Mouse (Mus musculus): ENCODE data around the gene Atf7. TPM values are rescaled to one million over a fixed set of nuclear protein-coding genes. Genes with fewer than 3 reads are reported as not detected.
"Not testable (repeated sequence)": the region's sequence is repeated elsewhere in the genome, so short reads cannot be mapped to it uniquely, and the experiment has no call there.

Atf7 gene
- total RNA-seq, 2 experiments from 2014 or later = 34.2 to 50.8 TPM

- DNase-seq (ENCODE audit: extremely low spot score in 1 of 2, low spot score in 1 of 2) = no peak
Measured at GRCm38 (mm10) chr15:102622536-102622935, 2.7 kb downstream of the Atf7 start.

GRCm38 (mm10) chr15:102620765-102621164 lies 4.5 kb downstream of the Atf7 start:
- no peak for DNase-seq (ENCODE audit: extremely low spot score in 1 of 2, low spot score in 1 of 2)

DNA sequence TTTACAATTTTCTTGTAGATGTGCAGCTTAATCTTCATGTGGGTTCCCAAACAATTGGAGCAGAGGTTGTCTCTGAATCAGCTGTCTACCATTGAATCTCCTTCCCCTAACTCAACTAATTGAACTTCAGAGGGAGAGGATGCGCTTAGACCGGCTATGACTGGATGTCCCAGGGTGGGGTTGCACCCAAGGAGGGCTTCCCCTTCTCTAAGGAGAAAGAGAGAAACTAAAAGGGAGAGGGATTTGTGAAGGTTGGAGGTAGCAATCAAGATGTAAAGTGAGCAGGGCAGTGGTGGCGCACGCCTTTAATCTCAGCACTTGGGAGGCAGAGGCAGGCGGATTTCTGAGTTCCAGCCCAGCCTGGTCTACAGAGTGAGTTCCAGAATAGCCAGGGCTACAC lies 5.8 kb downstream of the Atf7 start:
- no peak for DNase-seq (ENCODE audit: extremely low spot score in 1 of 2, low spot score in 1 of 2)

DNA sequence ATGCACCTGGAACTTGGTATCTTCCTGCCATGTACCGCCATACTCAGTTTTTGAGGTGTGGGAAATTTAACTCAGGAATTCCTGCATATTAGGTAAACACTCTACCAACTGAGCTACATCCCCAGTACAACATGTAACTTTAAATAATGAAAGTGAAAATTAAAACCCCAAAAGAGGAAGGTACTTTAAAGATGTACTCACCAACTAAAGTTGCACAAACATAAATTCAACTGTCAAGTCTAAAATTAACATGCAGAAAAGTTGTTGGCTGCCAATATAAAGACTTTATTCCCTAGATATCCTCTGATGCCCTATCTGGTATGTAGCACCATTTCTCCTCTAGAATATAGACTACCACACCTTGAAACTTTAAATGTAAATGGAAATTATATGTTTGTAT lies 7.6 kb downstream of the Atf7 start:
- no peak for DNase-seq (ENCODE audit: extremely low spot score in 1 of 2, low spot score in 1 of 2)

DNA sequence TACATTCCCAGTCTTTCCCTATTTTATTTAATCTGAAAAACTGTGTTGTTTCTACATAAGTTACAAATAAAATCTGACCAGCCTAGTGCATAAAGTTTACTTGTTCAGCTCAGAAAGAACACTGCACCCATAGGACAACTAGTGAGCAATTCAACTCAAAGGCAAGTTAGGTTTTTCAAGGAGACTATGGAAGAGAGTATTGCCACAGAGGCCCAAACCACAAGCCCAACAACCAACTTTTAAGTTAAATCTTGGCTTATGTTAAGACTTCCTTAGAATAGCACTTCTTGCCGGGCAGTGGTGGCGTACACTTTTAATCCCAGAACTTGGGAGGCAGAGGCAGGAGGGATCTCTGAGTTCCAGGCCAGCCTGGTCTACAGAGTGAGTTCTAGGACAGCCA lies 9.1 kb downstream of the Atf7 start:
- no peak for DNase-seq (ENCODE audit: extremely low spot score in 1 of 2, low spot score in 1 of 2)

DNA sequence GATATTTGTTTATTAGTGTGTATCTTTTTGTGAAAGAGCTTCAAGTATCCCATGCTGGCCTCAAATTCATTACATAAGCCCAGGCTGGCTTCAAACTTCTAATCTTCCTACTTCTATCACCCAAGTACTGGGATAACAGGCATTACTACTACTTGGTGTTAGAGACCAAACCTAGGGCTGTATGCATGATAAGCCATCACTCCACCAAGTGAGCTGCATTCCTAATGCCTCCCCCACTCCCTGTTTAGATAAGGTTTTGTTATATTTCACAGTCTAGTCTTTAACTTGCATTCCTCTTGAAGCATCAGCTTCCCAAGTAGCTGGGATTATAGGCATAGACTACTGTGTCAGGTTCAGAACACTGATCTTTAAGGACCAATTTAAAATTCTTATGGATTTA lies 11.0 kb downstream of the Atf7 start:
- DNase-seq (ENCODE audit: extremely low spot score in 1 of 2, low spot score in 1 of 2) = no peak

DNA sequence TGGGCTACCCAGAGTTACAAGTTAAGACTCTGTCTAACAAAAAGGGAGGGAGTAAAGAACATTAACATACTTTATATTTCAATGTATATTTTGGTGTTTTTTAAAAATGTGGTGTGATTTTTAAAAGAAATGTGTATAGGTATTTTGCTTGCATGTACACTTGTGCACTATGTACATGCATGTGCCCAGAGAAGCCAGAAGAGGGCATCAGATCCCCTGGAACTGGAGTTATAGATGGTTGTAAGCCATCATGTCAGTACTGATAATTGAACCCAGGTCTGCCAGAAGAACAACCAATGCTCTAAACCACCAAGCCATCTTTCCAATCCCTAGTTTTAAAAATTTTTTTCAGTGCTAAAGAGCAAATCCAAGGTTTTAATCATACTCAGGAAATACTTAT lies 12.3 kb downstream of the Atf7 start:
- no peak for DNase-seq (ENCODE audit: extremely low spot score in 1 of 2, low spot score in 1 of 2)

DNA sequence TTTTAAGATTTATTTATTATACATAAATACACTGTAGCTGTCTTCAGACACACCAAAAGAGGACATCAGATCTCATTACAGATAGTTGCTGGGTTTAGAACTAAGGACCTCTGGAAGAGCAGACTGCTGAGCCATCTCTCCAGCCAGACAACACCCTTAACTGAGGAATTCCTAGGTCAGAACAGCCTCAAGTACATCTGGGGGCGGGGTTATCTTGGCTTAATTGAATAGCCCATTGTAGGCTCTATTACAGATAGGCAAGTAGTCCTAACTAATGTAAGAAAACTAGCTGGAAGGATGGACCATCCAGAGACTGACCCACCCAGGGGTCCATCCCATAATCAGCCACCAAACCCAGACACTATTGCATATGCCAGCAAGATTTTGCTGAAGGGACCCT lies 16.7 kb downstream of the Atf7 start:
- not testable (repeated sequence) for DNase-seq (ENCODE audit: extremely low spot score in 1 of 2, low spot score in 1 of 2)

DNA sequence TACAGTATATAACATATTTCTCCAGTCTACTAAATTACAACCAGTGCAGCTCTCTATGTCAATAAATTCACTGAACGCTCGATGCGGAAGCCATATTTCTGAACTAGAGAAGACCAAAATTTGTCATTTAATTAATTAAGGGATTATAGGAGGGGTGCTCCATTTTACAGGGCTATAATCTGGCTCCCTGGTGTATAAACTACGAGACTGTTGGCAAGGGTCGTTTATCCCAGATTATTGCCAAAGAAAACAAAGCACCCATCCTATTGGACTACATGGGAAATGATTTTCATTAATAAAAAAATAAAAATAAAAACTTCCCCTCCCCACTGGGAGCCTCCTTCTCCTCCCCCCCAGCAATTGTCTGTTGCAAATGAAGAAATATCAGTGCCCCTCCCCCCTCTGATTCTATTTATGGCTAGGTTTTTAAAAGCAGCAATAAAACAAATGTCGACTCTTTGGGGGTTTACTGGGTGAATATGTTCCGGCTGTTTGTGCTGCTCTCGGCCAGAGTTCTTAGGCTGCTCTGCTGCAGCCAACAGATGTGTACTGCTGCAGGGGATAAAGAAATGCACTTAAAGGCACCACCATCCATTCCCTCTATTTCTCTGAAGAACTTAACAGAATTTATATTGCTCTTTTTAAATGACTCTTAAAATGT lies 31.1 kb downstream of the Atf7 start:
- DNase-seq (ENCODE audit: extremely low spot score in 1 of 2, low spot score in 1 of 2) = no peak

- DNase-seq (ENCODE audit: extremely low spot score in 1 of 2, low spot score in 1 of 2) = no peak
Measured at GRCm38 (mm10) chr15:102592674-102593073, 32.6 kb downstream of the Atf7 start.

DNA sequence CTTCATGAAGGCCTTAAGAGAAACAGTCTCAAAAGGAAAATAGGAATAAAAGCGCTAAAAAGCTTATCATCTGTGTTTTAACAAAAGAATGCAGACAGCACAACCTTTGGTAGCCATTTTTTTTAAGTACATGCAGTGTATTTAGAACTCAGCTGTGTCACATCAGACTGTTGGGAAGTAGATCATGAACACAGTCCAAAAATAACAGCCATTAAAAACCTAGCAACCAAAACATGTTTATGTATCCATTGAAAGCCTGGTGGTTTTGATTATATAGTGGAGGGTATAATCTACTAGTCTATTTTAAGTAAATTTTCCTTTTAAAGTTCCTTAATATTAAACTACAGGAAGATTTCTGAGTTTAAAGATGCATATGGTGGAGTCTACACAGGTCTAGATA lies 34.7 kb downstream of the Atf7 start:
- DNase-seq (ENCODE audit: extremely low spot score in 1 of 2, low spot score in 1 of 2) = no peak

- DNase-seq (ENCODE audit: extremely low spot score in 1 of 2, low spot score in 1 of 2) = no peak
Measured at GRCm38 (mm10) chr15:102589826-102590225, 35.4 kb downstream of the Atf7 start.

- DNase-seq (ENCODE audit: extremely low spot score in 1 of 2, low spot score in 1 of 2) = no peak
Measured at GRCm38 (mm10) chr15:102585501-102585900, 39.8 kb downstream of the Atf7 start.

- peak; percentile 23 to 40 for DNase-seq (ENCODE audit: extremely low spot score in 1 of 2, low spot score in 1 of 2)
Measured at GRCm38 (mm10) chr15:102583708-102584383, 41.4 kb downstream of the Atf7 start.

DNA sequence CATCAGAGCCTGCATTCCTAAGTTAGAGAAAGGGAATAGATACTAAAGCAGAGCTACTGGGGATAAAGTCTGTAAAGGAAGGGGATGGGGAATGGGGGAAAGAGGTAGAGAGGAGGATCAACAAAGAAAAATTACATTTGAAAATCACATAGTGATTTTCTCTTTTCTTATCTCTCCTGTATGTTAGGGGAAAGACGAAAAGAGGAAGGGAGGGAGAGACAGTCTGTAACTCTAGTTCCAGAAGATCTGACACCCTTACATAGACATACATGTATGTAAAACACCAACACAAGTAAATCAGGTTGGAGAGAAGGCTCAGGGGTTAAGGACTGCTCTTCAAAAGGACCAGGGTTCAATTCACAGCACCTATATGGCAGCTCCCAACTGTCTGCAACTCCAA lies 44.1 kb downstream of the Atf7 start:
- DNase-seq (ENCODE audit: extremely low spot score in 1 of 2, low spot score in 1 of 2) = no peak

- DNase-seq (ENCODE audit: extremely low spot score in 1 of 2, low spot score in 1 of 2) = no peak
Measured at GRCm38 (mm10) chr15:102578351-102578750, 46.9 kb downstream of the Atf7 start.

GRCm38 (mm10) chr15:102576972-102577371 lies 48.3 kb downstream of the Atf7 start:
- DNase-seq (ENCODE audit: extremely low spot score in 1 of 2, low spot score in 1 of 2) = no peak

- DNase-seq (ENCODE audit: extremely low spot score in 1 of 2, low spot score in 1 of 2) = no peak
Measured at GRCm38 (mm10) chr15:102572081-102572480, 53.2 kb downstream of the Atf7 start.

- no peak for DNase-seq (ENCODE audit: extremely low spot score in 1 of 2, low spot score in 1 of 2)
Measured at GRCm38 (mm10) chr15:102567849-102568248, 57.4 kb downstream of the Atf7 start.

- DNase-seq (ENCODE audit: extremely low spot score in 1 of 2, low spot score in 1 of 2) = no peak
Measured at GRCm38 (mm10) chr15:102563681-102564080, 61.6 kb downstream of the Atf7 start.

GRCm38 (mm10) chr15:102563061-102563460 lies 62.2 kb downstream of the Atf7 start:
- no peak for DNase-seq (ENCODE audit: extremely low spot score in 1 of 2, low spot score in 1 of 2)

GRCm38 (mm10) chr15:102562491-102562890 lies 62.8 kb downstream of the Atf7 start:
- no peak for DNase-seq (ENCODE audit: extremely low spot score in 1 of 2, low spot score in 1 of 2)
